Mouse (Mus musculus) NIH3T3 (cell line): ENCODE data around the gene Izumo1r.

Source experiments
- DNase-seq: peaks from one replicate; pipeline ENCODE4 v3.0.0-alpha.2; 2012; ENCODE audit warnings: low read depth

The Izumo1r gene

DNA sequence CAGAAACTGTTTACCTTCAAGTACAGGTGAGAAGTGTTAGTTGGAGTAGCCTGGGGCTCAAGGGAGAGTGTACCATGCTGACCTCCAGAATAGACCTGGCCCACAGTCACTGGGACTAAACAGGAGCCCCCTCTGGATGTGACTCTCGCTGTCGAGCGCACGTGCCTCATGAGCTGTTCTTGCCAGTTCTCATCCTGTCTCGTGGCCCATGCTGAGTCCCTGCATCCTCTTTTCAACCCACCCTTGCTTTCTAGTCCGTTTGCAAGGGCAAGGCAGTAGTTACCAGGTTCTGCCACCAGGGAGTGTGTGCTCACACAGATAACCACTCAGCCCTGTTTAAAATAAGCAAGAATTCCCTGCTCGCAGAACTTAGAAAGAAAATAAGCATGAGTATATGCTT, 36.8 kb downstream of the Izumo1r start:
- DNase-seq, result peak; percentile 25

- DNase-seq, result no peak
These were observed 39.0 kb downstream of the Izumo1r start for GRCm38 (mm10) chr9:14864726-14865125.

GRCm38 (mm10) chr9:14863126-14863525, 40.6 kb downstream of the Izumo1r start:
- no peak for DNase-seq

- no peak for DNase-seq
These were observed 43.7 kb downstream of the Izumo1r start, which contains the start of gene Gpr83 for GRCm38 (mm10) chr9:14859868-14860639. TSS of gene Gpr83 (plus strand) at chr9:14860210.

DNA sequence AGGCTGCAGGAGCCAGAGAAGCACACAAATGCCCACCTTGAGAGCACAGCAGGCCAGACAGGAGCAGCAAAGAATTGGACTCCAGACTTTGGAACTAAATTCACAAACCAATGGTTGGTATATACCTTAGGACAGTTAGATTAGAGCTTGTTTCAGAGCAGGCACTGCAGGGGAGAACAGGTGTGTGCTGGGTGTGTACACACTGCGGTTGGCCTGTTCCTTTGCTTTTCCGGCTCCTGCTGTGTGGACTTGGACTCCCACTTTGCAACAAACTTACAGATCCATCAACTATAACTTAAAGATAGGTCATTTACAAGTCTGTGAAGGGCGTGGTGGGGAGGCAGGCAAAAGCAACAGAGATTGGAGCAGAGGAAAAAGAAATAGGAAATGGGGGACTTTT, 45.0 kb downstream of the Izumo1r start:
- DNase-seq, result no peak

DNA sequence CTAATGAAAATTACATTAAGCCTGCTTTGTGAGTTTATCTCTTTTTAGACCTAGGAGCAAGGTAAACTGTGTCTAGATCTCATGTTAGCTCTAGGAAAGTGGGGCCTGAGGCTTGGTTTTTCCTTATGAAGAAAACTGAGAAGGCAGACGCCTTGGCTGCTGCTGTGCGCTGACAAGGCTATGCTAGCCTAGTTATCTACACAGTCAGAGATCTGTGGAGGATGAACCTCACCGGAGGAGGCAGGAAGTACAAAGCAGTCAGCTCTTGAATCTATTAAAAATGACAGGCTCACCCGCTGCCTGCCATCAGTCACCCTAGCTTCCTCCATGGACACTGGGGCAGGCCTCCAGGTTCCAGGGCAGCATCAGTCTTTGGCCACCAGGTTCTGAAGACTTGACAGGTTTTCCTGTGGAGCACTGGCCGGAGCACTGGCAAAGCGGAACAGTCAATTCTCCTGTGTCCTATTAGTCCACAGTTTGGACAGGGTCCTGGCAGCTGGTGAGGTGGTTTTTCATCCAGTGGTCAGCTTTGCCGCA, 45.5 kb downstream of the Izumo1r start:
- DNase-seq, result no peak

DNA sequence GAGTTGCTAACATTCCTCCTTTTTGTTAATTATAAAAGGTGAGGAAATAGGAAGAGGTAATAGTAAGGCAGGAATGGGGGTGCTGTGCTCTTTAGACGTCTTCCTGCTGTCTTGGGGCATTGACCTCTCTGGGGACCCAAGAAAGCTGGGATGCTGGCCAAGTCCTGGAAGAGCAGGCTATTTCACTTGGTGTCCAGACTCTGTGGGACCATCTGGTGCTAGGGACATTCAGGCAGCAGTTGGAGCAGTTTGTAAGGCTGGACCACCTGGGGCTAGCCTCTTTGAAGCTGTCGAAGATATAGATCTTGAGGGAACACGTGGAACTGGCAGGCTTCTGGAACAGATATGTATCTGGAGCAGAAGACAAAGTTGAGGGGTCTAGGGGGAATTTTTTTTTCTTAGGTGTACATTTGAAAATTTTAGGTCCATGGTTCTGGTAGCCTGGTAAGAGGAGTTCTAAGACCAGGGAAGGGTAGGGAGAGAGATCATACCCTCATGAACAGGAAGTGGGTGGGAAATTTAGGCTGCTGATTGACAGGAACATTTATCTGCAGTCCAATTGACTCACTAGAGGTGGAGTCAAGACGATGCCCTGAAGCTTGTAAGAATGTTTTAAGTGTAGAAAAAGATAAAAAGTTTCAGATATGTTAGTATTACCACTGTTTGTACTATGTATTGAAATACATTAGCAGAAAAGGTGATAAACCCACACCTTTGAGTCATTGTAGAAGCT, 46.7 kb downstream of the Izumo1r start:
- no peak for DNase-seq

DNA sequence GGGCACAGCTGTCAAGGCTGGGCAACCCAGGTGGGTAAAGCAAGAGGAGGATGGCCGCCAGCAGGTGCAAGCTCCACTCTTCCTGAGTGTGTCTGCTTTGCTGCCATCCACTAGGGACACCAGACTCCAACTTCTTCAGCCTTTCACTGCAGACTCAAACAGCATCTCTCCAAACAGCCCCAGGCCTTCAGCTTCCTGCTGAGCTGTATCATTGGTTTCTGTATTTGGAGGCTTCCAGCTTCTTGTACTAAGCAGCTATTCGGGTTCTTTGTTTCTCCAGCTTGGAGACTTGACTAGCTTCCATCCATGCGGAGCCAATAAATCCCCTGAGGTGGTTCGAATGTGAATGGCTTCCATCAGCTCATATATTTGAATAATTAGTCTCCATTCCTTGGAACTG, 49.2 kb downstream of the Izumo1r start:
- no peak for DNase-seq

GRCm38 (mm10) chr9:14848267-14848935, 55.3 kb downstream of the Izumo1r start:
- no peak for DNase-seq

GRCm38 (mm10) chr9:14846428-14846827, 57.3 kb downstream of the Izumo1r start:
- peak; percentile 18 for DNase-seq

- DNase-seq, result no peak
These were observed 59.8 kb downstream of the Izumo1r start for GRCm38 (mm10) chr9:14843901-14844300.

DNA sequence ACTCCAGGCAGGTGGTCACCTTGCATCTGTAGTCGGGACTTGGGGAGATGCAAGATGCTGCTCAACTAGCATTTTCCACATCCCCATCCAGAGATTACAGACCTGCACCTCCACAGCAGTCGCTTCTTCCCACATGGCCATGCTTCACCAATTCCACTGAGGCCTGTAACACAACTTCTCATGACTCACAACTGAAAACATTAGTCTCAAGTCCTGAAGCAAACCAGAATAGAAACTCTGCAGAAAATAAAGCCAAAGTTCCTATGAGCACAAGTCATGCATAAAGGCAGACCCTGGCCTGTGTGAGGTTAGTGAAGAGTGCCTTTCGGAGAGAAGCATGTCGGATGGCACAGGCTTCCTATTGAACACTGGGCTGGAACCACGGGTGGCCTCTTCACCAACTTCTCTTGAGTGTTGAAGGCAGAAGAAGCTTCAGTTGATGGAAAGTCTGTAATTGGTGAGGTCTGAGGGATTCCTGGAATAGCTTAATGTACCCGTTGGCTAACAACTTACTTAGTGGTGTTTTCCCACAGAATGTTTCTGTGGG, 60.4 kb downstream of the Izumo1r start:
- peak; percentile 4 for DNase-seq

DNA sequence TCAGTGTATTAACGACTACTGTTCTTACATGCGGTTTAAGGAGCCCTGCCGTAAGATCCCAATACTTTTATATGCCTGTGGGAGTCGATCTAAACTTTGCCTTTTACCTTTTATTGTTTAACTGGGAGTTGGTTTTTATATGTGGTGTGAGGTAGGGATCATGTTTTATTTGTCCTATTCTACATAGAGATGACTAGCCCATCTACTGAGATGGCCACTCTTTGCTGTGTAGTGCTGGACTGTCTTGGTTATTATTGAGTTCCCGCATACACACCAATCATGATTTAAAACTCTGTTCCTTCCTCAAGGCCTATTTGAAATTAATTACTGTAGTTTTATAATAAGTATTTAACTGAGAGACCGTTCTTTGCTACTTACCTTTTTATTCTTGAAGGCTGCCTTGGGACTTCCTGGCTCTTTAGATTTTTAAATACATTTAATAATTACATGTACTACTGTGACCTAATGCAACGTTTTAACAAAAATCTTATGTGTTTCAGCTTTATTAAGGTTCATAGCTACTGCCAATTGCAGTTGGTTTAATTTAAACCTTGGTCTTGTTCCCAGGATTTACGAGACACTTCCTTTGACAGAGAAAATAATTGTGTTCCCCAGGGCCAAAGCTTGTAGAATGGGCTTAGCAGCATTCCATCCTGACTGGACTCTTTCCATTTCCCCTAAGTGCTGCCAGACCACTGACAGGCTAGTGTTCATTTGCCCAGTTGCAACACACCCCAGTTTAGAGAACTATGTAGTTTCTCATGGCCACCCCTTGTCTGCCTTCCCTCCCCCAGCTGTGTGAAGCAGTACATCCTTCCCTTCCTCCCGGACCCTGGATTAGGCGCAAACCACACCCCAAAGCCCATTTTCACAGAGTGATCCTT, 61.6 kb downstream of the Izumo1r start:
- peak; percentile 80 for DNase-seq

DNA sequence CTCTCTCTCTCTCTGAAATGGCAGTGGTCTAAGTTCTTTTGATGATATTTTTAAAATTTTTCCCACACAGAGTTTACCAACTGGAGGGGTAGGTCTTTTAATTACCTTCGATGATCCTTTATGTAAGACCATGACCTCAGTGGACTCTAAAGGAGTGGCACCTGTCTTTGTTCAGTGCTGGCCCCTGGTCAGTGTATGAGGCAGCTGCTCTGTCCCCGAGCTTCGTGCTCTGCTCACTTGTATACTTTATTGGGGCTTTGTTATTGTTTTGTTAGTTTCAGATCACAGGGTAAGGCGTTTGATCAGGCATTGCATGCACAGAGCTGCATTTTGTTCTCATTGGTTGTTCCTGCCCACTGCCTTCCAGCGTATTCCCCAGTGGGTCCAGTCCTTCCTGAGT, 63.8 kb downstream of the Izumo1r start:
- DNase-seq, result no peak

- no peak for DNase-seq
These were observed 64.2 kb downstream of the Izumo1r start for GRCm38 (mm10) chr9:14839527-14839926.
